9 mouse cellular contexts compared by ENCODE assay signal in genomic region chr8:125504605-125505257, GRCm38 (mm10).
DNase-seq lines count a peak whose midpoint lies in the region; ATAC-seq lines count a peak whose summit lies in the region.
"Had no signal": no experiment of that assay in that cellular context is flagged by ENCODE, and none has a peak within 500 bp of the region (broad histone marks: within the 10 kb centered on the region; RNA-seq: fewer than 3 reads in every experiment).

No protein-coding gene starts in this region.

- DNase-seq in cerebellum, adult 11-12 months = peak; percentile 59
- DNase-seq in cerebellum, adult 11 months = no peak
- peak; percentile 48 for DNase-seq in kidney, postnatal 14 days
- no peak for DNase-seq in kidney, adult 11 months
- peak; percentile 67 for DNase-seq in lung, postnatal 36 days
- DNase-seq in left cerebral cortex, adult 8-10 months (ENCODE audit: low spot score in 2 of 2) = no peak
- no peak for DNase-seq in layer of hippocampus, postnatal 14 days (ENCODE audit: low spot score in 2 of 2)
- DNase-seq: adrenal gland, adult 8-10 months had no signal

- H3K4me3 ChIP-seq in hindbrain, embryonic 12.5 days = no peak overlapping the region

- 31% methylated on average over 6 of the region's 6 CpGs for WGBS in hindbrain, embryonic 12.5 days

- no peaks in the 10 kb centered on the region for H3K27me3 ChIP-seq in hindbrain, embryonic 12.5 days

- H3K9me3 ChIP-seq in hindbrain, embryonic 12.5 days (replicated peaks) = no peaks in the 10 kb centered on the region

- H3K36me3 ChIP-seq in hindbrain, embryonic 12.5 days = no peaks in the 10 kb centered on the region

- peak overlapping the region; percentile 40; the same call in 1 of the 2 replicates for H3K27ac ChIP-seq in hindbrain, embryonic 12.5 days

- ATAC-seq in hindbrain, embryonic 12.5 days (ENCODE audit: low FRiP score) = 0 out of 2 replicates have a peak, but pooled peaks have one; percentile 33

- H3K4me2 ChIP-seq in hindbrain, embryonic 12.5 days (replicated peaks) = no peak overlapping the region

- H3K4me1 ChIP-seq in hindbrain, embryonic 12.5 days = peaks cover 61% of the 10 kb centered on the region

- peak overlapping the region; percentile 4; the same call in 1 of the 2 replicates for H3K9ac ChIP-seq in hindbrain, embryonic 12.5 days

Comparison
In these comparisons a context has a peak if more than half of its experiments do, and no peak if none do; other contexts are left out.
1. DNase-seq: peak in cerebellum, adult 11-12 months (single experiment), kidney, postnatal 14 days (single experiment) and lung, postnatal 36 days (single experiment); none in cerebellum, adult 11 months (single experiment), kidney, adult 11 months (single experiment), left cerebral cortex, adult 8-10 months (0 of 2) and layer of hippocampus, postnatal 14 days (0 of 2).